Mouse (Mus musculus) 416B (cell line): ENCODE data around the gene Slc35d3.

Source experiments
- DNase-seq: peaks from one replicate; pipeline ENCODE4 v3.0.0; 2011; ENCODE audit warnings: low read depth

Gene Slc35d3

DNA sequence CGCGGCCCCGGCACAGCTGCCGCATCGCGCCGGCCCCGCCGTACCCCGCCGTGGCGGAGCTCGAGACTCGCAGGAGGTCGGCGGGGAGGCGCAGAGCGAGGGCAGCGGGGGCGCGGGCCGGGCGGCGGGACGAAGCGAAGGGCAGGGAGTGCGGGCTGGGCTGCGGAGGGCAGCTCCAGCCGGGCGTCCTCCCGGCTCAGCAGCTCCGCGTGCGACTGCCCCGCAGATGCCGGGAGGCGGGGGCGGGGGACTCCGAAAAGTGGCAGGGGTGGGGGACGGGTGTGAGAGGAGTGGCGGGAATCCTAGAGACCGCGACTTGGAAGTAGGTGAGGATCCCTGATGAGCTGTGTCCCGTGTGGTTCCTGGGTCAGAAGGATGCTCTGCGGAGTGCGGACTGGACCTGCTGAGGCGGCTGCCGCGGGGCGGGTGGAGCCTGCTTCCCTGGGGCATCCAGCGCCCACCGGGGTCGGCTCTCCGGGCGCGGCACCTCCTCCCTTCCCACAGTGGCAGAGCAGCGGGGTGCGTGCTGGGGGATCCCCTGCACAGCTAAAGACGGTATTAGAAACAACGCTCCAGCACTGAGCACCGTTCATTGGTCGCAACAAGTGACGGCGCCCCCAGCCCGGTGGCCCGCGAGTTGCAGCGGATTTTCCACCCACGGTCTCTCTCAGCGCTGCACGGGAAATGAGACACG is at the start of gene Slc35d3:
Gene Slc35d3 (minus strand): TSS at position 462 of the 694 bp plus-strand sequence.
- no peak for DNase-seq

DNA sequence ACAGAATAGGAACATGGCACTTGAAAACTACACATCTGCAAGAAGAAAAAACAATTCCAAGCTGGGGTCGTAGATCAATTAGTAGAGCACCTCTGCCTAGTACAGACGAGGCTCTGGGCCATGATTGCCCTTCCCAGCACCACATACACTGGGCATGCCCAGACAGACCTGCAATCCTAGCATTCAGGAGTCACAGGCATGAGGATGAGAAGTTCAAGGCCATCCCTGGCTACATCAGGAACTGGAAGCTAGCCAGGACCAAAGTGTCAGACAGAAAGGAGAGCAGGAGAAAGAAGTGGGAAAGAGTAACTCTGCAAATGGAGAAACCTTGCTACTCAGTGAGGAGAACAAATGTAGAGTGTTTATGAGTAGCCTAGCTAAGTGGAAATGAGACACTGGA is 48.9 kb upstream of the Slc35d3 start:
- DNase-seq, result no peak

GRCm38 (mm10) chr10:19893976-19894375 is 42.7 kb upstream of the Slc35d3 start:
- peak; percentile 77 for DNase-seq

GRCm38 (mm10) chr10:19893146-19893545 is 41.9 kb upstream of the Slc35d3 start:
- DNase-seq, result no peak

DNA sequence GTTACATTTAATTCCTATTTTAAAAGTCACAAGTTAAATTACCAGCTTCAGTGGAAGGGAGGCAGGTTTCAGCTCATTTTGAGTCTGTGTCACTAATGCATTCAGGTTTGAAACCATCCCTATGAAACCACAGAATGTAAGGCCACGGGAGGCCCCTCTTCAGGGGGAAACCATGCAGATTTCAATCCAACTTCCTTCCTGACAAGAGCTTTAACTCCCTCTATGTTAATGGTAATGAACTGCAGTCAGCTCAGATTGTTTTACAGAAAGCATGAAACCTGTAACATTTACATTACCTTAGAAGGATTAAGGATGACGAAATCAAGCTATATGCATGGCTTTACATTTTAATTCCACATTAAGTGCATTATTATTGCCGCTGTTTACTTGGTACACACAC is 40.4 kb upstream of the Slc35d3 start:
- peak; percentile 68 for DNase-seq

DNA sequence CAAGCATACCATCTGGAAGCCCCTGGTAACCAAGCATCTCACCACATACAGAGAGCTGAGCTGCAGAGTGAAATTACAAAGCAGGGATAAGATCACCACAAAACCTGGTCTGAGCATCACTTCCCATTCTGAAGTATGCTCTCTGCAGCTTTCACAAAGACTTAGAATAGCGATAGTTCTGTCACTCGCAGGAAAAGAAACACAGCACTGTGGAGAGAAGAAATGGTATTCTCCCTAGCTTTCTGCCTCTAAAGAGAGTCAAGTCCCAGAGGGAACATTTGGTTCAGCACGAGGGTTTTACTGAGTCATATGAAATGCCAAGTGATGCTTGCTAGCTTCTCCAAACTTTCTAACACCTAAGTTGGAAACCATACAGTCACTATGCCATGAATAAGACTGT is 38.6 kb upstream of the Slc35d3 start:
- DNase-seq, result no peak

DNA sequence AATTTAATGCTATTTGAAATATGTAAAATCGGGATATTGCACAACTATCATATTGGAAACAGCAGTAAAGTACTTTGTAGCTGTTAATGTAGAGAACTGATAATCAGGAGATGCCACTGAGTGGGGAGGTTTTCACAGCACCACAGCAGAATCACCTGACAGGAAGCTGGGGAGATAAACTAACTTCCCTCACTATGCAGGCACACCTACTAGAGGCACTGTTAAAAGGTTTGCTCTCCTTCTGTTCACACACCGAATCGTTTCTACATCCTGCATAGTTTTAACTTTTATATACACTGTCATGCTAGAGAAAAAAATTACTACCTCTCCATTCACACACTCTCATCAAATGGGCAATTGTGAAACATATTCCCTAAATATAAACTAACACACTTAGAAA is 35.0 kb upstream of the Slc35d3 start:
- DNase-seq, result peak; percentile 14

- DNase-seq, result peak; percentile 48
Observed at GRCm38 (mm10) chr10:19884409-19884808, 33.1 kb upstream of the Slc35d3 start.

- DNase-seq, result no peak
Observed at GRCm38 (mm10) chr10:19880437-19880836, 29.2 kb upstream of the Slc35d3 start.

DNA sequence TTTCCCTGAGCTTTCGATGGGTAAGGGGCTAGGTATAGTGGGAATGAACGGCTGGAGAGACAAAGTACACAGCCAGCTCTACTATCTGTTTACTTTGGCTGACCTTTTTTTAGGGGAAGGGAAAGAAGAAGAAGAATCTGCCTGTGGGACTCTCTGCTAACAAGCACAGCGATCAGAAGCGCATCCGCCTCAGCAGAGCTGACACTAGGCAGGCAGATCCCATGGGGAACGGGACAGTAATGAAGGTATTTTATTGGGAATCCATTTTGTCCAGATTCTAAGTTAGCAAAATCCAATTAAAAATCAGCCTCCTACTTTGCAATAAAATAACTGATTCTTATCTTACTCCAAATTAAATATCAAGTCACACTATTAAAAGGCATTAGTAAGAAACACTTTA is 27.9 kb upstream of the Slc35d3 start:
- no peak for DNase-seq

DNA sequence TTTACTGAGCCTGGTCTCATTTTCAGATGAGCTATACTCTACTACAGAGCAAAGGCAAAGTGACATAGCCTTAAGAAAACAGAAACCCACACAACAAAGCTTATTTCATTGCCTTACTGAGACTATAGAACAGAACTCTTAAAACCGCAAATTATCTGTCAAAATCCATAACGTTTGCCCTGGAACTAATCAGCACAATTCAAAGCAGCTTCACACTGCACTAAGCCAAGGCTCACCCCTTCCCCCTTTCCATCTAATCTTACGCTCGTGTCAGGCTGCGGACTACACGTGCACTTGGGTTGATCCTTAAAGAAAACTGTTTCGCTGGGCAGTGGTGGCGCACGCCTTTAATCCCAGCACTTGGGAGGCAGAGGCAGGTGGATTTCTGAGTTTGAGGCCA is 26.4 kb upstream of the Slc35d3 start:
- no peak for DNase-seq

GRCm38 (mm10) chr10:19877257-19877656 is 26.0 kb upstream of the Slc35d3 start:
- DNase-seq, result no peak

- DNase-seq, result no peak
Observed at GRCm38 (mm10) chr10:19876669-19877068, 25.4 kb upstream of the Slc35d3 start.

DNA sequence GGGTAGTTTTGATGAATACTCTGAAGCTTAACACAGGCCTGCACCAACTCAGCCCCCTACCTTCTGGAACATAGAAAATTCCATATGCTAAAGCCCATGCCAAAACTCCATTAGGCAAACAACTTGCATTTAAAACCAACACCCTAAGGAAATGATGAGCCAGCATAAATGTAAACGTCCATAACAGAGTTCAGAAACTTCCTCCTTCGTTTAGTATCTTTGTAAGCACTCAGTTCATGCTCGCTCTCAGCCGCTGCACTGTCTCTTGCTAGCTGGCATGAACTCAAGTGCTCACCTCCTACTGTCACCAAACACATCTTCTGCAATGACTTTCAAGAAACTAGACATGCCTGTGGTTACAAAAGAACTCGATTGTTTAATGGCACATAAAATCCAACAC is 24.1 kb upstream of the Slc35d3 start:
- DNase-seq, result no peak

- peak; percentile 15 for DNase-seq
Observed at GRCm38 (mm10) chr10:19855597-19856306, 4.5 kb upstream of the Slc35d3 start.

- no peak for DNase-seq
Observed at GRCm38 (mm10) chr10:19853609-19854008, 2.4 kb upstream of the Slc35d3 start.

GRCm38 (mm10) chr10:19852776-19853175 is 1.5 kb upstream of the Slc35d3 start:
- DNase-seq, result no peak

DNA sequence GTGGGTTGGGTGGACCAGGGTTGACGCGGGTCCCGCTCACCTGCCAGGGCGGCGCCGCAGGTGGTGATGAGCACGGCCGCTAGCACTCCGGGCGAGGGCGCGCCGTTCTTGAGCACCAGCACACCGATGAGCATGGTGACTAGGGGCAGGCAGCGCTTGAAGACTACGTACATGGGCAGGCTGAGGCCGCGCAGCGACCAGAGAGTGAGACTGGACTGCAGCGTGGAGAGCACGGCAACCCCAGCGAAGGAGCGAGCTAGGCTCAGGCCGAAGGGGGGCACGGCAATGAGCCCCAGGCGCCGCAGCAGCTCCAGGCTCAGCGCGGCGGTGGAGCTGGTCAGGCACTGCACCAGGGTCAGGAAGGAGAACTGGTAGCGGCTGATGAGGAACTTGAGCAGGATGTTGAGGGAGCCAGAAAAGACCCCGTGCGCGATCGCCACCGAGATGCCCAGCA is 688 bp downstream of the Slc35d3 start:
- DNase-seq, result no peak

DNA sequence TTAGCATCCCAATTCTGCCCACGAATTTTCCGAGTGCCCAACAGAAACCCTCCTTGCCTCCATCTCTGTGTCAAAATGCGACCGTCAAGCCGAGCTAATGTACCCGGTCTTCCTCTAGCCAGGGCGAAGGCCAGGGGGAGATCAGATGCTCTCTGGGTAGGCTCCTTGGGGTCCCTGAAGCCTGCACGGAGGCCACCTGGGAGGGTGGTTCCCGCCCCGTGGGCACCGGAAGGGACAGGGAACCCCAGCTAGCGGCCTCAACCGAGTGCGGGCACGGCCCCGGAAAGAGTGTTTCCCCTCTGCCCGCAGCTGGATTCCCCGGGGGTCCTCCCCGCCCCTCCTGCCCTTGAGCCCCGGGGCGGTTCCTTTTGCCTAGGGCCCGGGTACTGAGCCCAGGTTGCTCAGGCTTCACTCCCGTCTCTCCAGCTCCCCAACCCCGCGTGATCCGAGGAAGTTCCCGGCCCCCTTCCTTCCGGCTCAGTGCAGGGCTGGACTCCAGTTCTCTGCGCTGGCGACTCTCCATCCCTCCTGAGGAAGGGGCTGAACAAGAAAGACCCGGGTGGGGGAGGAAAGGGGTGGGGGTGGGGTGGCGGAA is 1.4 kb downstream of the Slc35d3 start:
- no peak for DNase-seq

GRCm38 (mm10) chr10:19848928-19849770 is 2.1 kb downstream of the Slc35d3 start:
- no peak for DNase-seq

DNA sequence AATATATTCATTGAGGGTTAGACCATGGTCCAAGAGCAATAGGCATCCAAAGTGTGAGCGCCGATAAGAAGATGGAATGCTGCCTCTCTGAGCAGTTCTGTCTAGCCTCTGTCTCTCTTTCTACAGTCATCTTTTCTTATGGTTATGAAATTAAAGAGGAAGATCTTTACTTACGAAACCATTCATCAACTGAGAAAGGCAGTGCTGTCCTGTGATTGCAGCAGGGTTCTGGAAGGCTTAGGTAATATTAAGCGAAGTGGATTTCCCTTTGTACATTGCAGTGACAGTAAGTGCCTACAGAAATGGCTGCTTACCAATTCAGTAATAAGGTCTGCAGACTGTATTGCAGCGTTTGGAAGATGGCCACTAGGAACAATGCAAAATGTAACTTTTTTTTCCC is 11.4 kb downstream of the Slc35d3 start:
- peak; percentile 37 for DNase-seq
